Mouse (Mus musculus) yolk sac, embryonic 10.5 days (tissue): ENCODE results near the gene Ptger1.
A peak's percentile ranks its signal among the peaks of the same experiment; 100 is the strongest.

Source experiments
- DNase-seq: peaks from one replicate; pipeline ENCODE4 v3.0.0-alpha.2; 2017; ENCODE audit warnings: low spot score

Gene Ptger1

DNA sequence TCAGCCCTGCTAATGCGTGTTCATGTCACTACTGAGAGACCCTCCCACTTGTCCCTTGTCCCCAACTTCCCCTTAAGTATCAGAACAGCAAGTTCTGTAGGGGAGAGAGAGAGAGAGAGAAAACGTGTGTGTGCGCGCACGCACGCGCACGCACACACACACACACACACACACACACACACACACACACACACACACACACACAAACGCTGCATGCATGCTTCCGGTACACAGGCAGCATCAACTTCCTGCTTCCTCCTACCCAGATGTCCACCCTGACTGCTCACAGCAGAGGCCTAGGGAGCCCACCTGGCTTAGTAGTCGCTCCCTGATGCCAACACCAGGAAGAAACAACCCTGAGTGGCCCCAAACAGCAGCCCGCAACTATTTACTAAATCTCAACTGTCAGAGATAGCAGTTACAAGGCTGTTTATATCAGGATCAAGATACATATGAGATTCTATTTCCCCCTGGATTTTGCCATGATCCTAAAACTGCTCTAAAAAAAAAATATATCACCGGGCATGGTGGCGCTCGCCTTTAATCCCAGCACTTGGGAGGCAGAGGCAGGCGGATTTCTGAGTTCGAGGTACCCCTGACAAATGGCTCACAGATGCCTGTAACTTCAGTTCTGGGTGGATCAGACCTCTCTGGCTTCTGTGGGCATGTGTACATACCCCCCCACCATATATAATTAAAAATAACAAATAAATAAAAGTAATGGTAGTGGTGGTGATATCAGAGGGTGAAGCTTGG, 29.1 kb downstream of the Ptger1 start:
- no peak for DNase-seq

DNA sequence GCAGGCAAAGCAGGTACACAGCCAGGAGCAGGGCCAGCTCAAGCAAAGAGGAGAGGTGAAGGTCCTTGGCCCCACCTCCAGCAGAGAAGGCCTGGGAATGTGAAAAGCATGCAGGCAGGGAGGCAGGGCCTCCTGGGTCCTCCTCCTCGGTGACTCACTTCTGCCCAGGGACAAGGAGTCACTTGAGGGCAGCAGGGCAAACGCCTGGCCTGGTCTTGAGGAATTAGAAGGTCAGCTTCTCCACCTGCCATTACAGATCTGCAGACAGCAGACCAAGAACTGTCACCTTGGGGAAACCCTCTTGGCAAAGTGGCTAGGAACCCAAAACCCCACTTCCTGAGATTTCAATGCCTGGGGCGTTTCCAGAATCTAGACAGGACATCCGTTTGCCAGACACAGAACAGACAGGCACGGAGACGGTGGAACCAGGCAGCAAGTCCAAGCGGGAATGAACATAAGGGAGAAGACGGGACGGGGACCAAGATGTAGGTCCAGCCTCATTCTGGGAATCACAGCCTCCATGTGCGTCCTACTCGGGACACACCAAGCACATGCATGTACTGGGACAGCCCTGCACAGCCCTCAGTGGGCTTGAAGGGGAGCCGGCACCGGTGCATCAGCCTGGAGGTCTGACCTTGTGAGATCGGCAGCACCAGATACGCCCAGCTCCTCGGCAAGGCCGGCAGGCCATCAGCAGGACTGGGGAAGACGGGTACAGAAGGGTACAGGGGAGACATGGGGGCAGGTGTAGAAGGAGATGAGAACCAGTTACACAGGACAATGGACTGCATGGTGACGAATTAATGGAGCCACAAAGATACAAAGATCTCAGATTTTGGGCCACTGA, 31.1 kb downstream of the Ptger1 start:
- peak; percentile 74 for DNase-seq

DNA sequence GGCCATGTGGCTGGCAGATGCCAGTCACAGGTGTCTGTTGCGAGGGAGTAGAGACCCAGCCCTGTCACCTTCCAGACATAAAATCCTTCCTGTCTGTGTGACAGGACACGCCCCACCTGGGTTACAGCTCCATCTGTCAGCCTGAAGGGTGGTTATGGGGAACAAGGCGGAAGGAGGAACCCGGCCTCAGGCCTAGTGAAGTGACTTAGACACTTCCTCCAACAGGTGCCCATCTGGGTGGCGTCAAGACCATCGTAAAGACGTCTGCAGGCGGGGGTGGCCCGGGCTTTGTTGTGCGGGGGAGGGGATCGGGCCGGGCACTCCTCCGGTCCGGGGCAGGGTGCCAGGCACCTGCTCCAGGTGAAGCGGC, 31.8 kb downstream of the Ptger1 start:
- DNase-seq = no peak

DNA sequence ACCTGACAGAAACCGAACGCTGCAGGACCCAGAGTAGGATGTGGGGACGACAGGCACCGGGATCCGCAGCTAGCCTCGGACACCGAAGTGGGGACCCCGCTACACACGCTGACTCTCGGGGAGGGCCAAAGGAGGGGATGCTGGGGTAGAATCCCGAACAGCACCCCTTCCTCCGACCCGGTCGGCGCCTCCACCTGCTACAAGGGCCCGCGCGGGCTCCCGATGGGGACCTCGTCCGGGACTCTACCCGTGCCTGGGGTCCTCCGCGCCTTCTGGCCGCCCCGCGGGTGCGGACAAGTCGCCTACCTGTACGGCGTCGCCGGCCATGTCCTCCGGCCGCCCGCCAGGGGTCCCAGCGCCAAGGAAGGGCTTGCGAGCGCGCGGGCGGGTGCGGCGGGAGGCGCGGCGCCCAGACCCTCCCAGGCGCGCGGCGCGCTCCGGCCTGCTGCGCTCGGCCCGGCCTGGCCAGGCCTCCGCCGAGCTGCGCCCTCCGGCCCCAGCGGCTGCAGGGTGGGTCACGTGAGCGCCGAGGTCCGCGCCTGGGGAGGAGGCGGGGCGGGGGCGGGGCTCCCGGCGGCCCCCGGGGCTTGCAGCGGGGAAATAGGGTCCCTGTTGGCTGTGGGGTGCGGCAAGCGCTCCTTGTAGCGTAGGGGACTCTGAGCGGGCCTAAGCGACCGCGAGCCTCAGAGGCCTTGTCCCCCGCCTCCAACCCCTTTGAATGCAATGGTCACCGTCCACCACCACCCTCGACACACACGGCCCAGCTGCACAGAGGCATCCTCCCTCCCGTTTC, 32.4 kb downstream of the Ptger1 start, which contains the start of gene Pkn1:
Pkn1 (minus strand) TSS at position 519 of the 793 bp plus-strand sequence.
- peak; percentile 89 for DNase-seq

DNA sequence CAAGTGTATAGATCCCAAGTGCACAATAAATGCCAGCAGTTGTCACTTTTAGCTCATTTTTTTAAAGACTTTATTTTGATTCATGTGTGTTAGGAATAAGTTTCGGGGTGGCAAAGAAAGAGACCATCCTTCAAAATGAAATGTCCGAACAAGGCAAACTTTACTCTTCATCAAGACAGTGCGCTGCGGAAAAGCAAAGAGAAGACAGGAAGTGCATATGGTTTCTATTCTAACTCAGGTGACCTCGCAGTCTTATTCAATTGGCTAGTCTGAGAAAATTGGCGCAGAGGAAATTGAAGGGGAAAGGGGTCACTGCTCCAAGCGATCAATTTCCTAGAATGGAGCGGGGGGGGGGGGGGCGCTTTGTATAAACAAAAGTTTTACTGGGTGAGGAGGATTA, 33.1 kb downstream of the Ptger1 start:
- no peak for DNase-seq

DNA sequence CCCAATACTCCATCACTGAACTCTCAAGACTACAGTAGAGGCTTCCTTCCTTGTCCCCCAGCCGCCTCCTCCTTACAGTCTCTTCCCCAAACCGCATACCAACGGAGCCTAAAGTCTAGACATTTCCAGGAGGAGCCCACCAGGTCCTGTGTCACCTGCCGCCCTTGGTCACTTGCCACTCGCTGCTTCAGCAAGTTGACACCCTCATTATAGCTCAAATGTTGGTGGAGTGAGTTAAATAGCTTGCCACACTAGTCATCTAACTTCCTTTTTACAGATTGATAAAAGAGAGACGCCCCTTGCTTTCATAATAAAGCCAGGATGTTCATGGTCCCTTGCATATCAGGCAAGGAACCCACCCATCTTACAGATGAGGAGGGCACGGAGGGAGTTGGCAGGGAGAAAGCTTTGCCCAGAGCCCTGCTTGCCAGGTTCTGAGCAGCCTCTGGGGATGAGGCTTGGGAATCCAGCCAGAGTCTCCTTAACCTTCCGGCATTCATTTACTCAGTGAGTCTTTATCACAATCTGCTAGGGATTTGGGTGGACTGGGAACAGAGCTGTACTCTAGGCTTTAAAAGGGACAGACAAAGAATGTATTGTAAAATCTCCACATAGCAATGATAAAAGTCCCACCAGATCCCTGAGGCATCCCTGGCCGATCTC, 34.1 kb downstream of the Ptger1 start:
- no peak for DNase-seq

DNA sequence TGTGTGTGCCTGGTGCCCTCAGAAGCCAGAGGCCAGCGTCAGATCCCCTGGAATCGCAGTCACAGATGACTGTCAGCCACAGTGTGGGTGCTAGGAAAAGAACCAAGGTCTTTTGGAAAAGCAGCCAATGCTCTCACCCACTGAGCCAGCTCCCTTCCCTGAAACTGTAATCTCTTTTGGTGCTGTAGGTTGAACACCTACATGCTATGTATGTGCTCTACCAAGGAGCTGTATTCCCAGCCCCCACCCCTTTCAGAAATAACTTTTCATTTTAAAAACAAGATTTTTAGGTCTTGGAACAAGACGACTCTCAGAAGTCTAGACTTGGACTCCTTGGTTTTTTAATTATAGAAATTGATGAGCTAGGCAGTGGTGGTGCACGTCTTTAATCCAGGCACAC, 36.9 kb downstream of the Ptger1 start:
- DNase-seq = no peak

DNA sequence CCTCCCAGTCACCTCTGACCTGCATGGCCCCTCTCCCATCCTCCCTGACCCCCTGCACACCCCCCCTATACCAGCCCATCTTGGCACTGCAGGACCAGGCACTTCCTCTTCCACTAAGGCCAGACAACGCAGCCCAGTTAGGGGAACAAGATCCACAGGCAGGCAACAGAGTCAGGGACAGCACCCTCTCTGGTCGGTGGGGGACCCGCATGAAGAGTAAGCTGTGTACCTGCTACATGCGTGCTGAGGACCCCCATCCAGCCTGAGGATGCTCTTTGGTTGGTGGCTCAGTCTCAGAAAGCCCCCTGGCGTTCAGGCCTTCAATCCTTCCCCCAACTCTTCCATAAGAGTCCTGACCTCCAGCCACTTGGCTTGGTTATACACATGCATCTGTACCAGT, 39.9 kb downstream of the Ptger1 start:
- no peak for DNase-seq

DNA sequence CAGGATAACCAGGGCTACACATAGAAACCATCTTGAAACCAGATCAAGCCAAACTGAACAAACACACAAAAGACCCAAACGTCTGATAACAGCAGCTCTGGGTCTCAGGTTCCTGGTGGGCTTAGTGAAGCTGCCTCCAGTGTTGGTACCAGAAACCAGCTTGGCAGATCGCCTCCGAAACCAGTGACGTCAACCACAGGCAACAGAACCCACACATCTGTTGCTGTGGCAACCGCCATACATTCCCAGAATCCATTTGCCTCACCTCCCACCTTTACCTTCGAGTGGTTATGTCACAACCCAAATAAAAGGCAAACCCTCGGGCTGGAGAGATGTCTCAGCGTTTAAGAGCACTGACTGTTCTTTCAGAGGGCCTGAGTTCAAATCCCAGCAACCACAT, 41.1 kb downstream of the Ptger1 start:
- no peak for DNase-seq

DNA sequence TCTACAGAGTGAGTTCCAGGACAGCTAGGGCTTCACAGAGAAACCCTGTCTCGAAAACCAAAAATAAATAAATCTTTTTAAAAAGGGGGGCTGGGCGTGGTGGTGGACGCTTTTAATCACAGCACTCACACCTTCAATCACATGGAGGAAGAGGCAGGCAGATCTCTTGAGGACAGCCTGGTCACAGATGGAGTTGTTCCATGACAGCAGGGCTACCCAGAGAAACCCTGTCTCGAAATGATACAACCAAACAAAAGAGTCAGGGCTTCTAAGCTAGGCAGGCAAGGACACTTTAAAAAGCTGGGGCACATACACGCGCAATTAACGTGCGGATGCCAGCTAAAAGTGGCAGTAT, 48.2 kb downstream of the Ptger1 start:
- no peak for DNase-seq

DNA sequence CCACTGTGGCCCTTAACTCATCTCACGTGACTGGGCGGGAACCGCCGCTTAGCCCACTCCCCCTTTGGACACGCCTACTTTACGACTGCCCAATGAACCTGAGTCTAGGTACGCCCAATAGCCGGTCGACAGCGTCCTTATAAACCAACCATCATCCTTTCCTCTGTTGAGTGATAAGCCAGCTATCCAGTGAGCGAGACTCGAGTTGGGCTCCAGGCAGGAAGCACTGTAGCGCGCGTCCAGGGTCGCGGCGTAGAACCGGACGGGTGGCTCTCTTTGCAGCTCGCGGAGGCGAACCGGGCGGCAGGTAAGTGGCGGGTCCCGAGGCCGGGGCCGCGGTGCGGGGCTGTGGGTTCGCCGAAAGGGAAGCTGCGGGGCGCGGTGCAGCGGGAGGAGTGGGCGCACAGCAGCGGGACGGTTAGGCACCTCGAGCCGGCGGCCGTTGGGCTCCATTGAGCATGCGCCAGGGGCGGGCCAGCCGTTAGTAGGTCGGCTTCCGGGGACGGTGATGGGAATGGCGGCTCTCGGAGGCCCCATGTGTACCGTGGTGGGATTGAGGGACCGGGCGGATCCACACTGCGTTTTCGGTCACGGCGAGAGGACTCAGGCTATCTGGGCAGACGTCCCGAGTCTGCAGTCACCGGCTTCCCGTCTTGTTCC, 48.7 kb downstream of the Ptger1 start, which contains the start of gene Ddx39:
Ddx39 (plus strand) TSS at position 147 of the 660 bp plus-strand sequence.
- peak; percentile 98 for DNase-seq

DNA sequence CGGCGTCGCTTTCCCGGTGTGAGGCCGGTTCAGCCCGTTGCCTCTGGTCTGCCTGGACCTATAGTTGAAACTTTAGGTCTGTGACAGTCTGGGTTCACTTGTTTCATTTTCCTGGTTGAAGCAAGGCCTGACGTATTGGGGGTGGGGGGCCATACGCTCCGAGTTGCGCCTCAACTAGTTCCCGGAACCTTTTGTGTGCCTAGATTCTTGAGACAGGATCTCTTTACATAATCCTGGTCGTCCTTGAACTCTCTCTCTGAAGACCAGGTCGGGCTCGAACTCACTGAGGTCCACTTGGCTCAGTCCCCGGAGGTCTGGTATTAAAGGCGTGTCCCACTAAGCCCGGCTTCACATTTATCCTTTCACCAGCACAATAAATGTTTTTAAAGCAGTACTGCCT, 49.3 kb downstream of the Ptger1 start:
- DNase-seq = no peak

DNA sequence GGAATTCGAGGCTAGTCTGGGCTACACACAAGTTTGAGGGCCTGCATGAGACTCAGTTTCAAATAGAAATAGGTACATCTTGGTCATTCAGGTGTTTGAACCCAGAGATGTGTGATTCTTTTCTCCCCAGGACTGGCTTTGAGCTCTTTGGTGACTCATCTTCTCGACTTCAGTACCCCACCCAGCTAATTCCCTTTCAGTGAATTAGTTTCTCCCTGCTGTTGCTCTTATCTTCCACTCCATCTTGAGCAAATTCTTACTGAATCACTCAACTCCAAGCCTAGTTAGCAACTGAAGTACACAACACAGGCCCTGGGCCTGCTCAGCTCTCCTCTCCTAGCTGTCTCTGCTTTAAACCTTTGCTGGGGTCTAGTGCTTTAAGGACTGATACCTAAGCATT, 50.1 kb downstream of the Ptger1 start:
- no peak for DNase-seq

DNA sequence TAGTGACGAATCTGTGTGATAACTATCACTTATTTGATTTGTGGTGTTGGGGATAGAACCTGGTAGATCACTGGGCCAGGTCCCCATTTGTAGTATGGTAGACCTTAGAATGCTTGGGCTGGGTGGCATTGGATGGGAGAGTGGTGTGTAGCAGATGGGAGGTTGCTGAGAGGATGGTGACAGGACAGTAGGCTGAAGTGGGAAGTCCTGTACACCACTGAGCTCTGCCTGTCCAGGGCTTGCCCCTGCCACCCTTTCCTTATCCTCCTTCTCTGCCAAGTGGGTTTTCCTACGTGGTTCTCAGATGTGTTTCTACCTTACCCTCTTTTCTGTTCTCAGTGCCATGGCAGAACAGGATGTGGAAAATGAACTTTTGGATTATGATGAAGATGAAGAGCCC, 52.6 kb downstream of the Ptger1 start:
- DNase-seq = no peak

DNA sequence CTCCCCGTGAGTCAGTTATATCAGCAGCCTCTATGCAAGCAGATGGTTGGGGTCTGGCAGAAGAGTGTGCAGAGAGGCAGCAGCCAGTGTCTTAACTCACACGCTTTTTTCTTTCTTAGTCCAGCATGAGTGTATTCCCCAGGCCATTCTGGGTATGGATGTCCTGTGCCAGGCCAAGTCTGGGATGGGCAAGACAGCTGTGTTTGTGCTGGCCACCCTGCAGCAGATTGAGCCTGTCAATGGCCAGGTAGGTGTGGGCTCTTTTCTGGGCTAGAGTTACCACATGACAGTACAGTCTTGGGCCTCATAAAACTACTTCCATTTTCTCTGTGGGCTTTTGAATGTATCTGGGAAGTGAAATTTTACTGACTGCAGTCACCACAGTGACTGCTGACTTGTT, 53.2 kb downstream of the Ptger1 start:
- no peak for DNase-seq

DNA sequence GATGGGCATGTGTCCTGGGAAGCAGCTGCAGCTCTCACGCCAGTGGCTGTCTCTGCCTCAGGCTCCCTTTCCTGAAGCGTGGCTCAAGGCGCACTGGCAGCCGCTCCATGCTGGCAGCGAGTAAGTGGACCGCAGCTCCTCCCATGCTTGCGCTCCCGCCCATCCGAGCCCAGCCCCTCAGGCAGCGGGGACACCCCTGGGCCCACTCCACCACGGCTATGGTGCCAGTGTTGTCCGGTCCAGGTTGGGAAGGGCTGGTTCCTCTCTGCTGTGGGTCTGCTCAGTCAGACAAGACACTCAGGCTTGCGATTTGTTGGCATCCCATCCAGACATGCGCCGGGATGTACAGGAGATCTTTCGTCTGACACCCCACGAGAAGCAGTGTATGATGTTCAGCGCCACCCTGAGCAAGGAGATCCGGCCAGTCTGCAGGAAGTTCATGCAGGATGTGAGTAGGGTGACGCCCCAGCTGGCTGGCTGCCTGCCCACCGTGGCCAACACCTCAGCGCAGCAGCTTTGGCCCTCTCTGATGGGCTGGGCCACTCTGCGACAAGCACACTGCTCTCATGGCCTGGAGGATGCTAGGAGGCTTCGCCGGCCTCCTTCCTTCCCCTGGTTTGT, 55.0 kb downstream of the Ptger1 start:
- DNase-seq = no peak
